Mouse (Mus musculus) olfactory bulb, adult 2 months (tissue): ENCODE data around the gene Hook2. TPM values are rescaled to one million over a fixed set of nuclear protein-coding genes. Genes with fewer than 3 reads are reported as not detected.

Experiments used
- H3K27ac ChIP-seq: fragments of 200-500 bp; 2 replicates; pipeline ENCODE4 v1.5.1; 2012; ENCODE audit warnings: low read depth, low read length; ENCODE audit not compliant: insufficient read depth
- H3K4me1 ChIP-seq: fragments of 200-500 bp; 2 replicates; pipeline ENCODE4 v1.6.1; 2012; ENCODE audit warnings: low read length; ENCODE audit not compliant: control insufficient read depth, insufficient read depth
- H3K4me3 ChIP-seq: fragments of 200-500 bp; 2 replicates; pipeline ENCODE4 v1.5.1; 2012; ENCODE audit warnings: mild to moderate bottlenecking, low read depth, low read length, moderate library complexity; ENCODE audit not compliant: insufficient read depth
- CTCF ChIP-seq: fragments of 200-500 bp; IDR thresholded peaks from 2 replicates; pipeline ENCODE4 v1.5.1; 2012; ENCODE audit warnings: low read depth, mild to moderate bottlenecking, low read length, moderate library complexity; ENCODE audit not compliant: insufficient read depth
- POLR2A ChIP-seq: fragments of 200-500 bp; IDR thresholded peaks from 2 replicates; pipeline ENCODE4 v1.6.1; 2012; ENCODE audit warnings: mild to moderate bottlenecking, low read depth, low read length, moderate library complexity; ENCODE audit not compliant: insufficient read depth
- WGBS: fragments of 180-500 bp; shearing (Covaris S2); methylation state at CpG from one replicate; pipeline ENCODE4 v1.1.7; 2018; 5-methylcytosine and 5-hydroxymethylcytosine counted together
- polyA plus RNA-seq: library from polyadenylated mRNA; stranded (reverse); fragments of >200 nt; gene quantifications from 2 replicates; pipeline ENCODE4 v1.2.4, GENCODE M21; 2012; ENCODE audit warnings: low replicate concordance; ENCODE audit not compliant: missing spikeins, insufficient read depth, insufficient read length

Gene Hook2
- polyA plus RNA-seq, 1 experiment = not detected

DNA sequence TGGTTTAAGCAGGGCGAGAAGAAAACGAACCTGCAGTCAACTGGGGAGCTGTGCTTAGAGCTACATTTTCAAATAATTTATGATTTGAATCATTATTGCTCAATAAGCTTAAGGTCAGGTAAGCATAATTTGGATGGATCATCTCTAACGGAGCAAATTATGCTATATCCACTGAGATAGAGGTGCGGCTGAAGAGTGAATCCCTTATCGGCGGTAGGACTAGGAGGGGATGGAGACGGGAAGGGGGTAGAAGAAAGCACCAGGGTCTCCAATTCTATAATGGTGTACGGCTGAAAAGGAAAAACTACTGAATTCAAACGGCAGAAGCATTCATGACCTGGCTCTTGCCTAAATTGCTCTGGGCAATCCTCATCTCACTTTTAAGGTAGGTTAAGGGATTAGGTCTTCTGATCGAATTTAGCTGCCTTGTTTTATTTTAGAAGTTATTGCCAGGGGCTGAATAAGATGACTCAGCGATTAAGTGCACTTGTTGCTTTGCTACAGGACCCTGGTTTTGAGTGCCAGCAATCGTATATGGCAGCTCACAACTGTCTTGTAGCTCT lies 44.8 kb downstream of the Hook2 start:
- Histone ChIP-seq H3K4me3 (no peak overlapping the region), H3K4me1 (peaks cover 6% of the 10 kb centered on the region), H3K27ac (no peak overlapping the region)
- 4% methylated on average over 12 of the region's 12 CpGs for WGBS
- TF ChIP-seq CTCF = no peak
- TF ChIP-seq POLR2A = no peak

DNA sequence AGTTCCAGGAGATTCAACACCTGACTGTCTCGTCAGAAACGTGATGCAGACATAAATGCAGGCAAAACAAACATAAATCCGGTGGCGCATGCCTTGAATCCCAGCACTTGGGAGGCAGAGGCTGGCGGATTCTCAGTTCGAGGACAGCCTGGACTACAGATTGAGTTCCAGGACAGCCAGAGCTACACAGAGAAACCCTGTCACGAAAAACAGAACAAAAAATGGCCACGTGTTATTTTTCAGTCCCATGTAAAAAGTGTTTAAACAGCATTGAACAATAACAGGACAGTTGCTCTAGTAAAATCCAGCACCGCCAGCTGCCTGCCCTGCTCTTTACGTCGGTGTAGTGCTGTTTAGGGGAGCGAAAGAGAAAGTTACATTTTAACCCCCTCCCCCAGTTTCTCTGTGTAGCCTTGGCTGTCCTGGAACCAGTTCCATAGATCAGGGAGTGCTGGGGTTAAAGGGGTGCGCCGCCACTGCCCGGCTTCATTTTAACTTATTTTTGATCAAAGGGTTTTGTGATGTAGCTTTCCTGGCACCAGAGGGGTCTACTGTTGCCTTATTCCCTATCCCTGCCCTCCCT lies 45.4 kb downstream of the Hook2 start:
- peak overlapping the region; percentile 70 for H3K4me3 ChIP-seq
- TF ChIP-seq POLR2A (no peak), CTCF (no peak)
- WGBS = under 1% methylated on average over 15 of the region's 15 CpGs
- H3K4me1 ChIP-seq = peaks cover 8% of the 10 kb centered on the region
- no peak overlapping the region for H3K27ac ChIP-seq

DNA sequence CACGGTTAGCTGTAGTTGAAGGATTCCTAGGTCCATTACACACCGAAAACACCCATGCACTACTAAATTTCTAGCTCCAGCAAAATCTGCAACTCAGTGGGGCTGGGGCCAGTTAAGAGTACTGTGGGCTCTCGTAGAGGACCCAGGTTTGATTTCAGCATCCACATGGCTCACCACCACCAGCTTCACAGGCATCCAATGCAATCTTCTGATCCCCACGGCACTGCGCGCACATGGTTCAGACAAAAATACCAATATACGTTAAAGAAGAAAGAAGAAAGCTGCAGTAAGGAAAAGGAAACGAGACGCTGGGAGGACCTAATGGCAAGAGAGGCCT lies 45.9 kb downstream of the Hook2 start:
- Histone ChIP-seq H3K4me1 (peaks cover 8% of the 10 kb centered on the region), H3K27ac (peak overlapping the region; percentile 81), H3K4me3 (peak overlapping the region; percentile 70)
- 0% methylated on average over 9 of the region's 9 CpGs for WGBS
- no peak for TF ChIP-seq CTCF
- no peak for TF ChIP-seq POLR2A

DNA sequence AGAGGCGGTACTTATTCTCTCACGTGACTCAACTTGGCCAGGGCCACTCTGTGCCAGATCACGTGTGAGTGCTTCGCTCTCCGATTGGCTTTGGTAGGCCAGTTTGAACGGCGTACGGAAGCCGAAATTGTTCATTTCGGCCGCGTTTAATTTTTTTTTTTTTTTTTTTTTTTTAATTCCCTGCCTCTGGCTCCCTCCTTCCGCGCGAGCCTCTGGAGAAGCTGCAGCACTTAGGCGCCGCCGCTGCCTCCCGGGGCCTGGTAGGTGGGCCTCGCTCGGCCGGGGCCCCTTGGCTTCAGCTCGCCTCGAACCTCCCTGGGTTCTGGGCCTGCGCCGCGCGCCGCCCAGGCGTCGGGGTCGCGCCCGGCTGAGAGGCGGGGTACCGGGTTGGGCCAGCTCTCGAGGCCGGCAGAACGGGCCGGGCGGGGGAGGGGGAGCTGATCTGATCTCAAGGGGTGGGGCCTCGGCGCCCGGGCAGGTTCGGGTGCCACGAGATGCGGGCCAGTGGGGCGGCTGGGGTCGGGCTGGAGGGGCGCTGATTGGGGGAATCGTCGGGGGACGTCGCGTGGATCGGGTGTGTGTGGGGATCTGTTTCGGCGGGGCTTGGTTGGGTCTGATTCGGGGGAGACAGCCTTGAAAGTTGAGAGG lies 46.4 kb downstream of the Hook2 start, which contains the start of gene Tnpo2:
Tnpo2 (plus strand) TSS at position 198 of the 648 bp plus-strand sequence.
- peak within 1 kb of the TSS; percentile 99 for H3K4me3 ChIP-seq
- under 1% methylated on average over 59 of the region's 59 CpGs for WGBS
- peaks cover 8% of the 10 kb centered on the region for H3K4me1 ChIP-seq
- TF ChIP-seq CTCF (no peak), POLR2A (peak; percentile 19; the same call in 1 of the 2 replicates)
- H3K27ac ChIP-seq = peak within 1 kb of the TSS; percentile 98

DNA sequence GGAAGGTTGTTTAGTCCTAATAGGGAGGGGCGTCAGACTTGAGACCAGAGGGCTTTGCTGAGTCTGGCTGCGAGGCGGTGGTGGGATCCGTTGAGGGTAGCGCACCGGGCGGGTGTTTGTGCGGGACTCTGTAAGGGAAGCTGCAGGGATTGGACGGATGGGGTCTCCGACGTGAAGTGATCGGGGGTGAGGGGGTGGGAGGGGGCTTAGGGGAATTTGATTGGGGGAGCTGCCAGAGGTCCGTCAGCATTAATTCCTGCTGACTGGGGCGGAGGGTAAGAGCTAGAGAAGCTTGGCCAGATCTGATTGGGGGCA lies 46.9 kb downstream of the Hook2 start:
- H3K27ac ChIP-seq = peak overlapping the region; percentile 31; the same call in 1 of the 2 replicates
- WGBS = 1% methylated on average over 14 of the region's 14 CpGs
- no peak for TF ChIP-seq CTCF
- no peak for TF ChIP-seq POLR2A

DNA sequence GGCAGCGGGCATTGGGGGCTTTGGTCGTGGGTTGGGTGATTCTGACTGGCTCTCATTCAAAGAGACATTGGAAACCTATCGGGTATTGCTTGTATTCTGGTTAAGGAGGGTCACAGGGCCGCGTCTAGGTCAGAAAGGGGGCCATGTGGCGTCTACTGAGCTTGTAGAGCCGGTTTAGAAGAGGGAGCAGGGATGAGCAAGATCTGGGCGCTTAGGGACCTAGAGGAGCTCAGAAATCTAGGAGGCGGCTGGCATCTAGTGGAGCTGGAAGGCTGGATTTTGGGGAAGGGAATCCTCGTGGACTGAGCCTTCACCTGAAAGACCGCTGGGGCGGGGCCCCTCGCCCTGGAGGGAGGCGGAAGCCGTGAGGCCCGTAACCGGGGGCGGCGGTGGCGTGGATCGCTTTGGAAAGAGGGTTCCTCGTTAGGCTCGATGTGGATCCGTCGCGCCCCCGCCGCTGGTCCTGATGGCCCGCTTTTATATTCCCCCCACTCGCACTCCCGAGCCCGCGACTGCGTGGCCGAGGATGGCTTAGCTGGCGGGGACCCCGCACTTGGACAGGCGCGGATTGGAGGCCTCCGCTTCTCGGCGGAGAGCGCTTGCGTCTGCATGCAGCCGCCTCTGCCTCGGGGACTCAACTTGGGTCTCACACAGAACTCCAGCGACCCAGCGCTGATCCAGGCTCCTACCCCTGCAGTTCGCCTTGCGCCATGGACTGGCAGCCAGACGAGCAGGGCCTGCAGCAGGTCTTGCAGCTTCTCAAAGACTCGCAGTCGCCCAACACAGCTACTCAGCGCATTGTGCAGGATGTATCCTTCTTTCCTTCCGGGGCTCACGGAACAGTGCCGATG lies 47.5 kb downstream of the Hook2 start:
- peaks cover 8% of the 10 kb centered on the region for H3K4me1 ChIP-seq
- under 1% methylated on average over 55 of the region's 57 CpGs for WGBS
- peak overlapping the region; percentile 99 for H3K4me3 ChIP-seq
- TF ChIP-seq CTCF (no peak), POLR2A (0 out of 2 replicates have a peak, but pooled peaks have one; percentile 23)
- H3K27ac ChIP-seq = 0 out of 2 replicates have a peak overlapping the region, but pooled peaks have one; percentile 13

More for the DNA sequence above, 46.9 kb downstream of the Hook2 start:
- Histone ChIP-seq H3K4me3 (peak overlapping the region; percentile 99), H3K4me1 (peaks cover 8% of the 10 kb centered on the region)

DNA sequence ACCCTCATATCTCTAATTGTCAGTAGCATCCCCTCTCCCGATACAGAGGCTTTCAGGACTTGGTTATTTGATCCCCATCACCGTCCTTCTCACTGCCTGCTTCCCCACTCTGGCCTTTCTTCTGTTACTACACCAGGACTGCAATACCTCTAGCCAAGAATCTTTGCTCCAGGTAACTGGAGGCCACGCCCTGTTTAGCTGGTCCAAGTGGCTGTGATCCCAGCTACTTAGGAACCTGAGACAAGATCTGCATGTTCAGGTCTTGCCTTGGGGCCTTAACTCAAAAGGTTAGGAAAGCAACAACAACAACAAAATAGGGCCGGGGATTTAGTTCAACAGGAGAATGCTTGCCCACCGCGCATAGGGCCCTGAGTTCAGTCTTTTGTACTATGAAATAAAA lies 53.2 kb downstream of the Hook2 start:
- TF ChIP-seq CTCF (no peak), POLR2A (no peak)
- Histone ChIP-seq H3K27ac (no peak overlapping the region), H3K4me1 (0 out of 2 replicates have a peak, but pooled peaks cover 2% of the 10 kb centered on the region), H3K4me3 (no peak overlapping the region)
- 92% methylated on average over 6 of the region's 6 CpGs for WGBS

Other genes starting within 250 kb of the Hook2 start
- not detected in 2 replicates for gene Nfix, start 190.3 kb upstream of the Hook2 start, polyA plus RNA-seq
- gene Dand5, start 167.8 kb upstream of the Hook2 start, polyA plus RNA-seq = not detected in 2 replicates
- gene Gadd45gip1, start 159.1 kb upstream of the Hook2 start, polyA plus RNA-seq = not detected in 2 replicates
- gene Rad23a, start 149.9 kb upstream of the Hook2 start, polyA plus RNA-seq = not detected in 2 replicates
- 225 TPM in 1 of 2 replicates, not detected in the other for gene Calr, start 143.7 kb upstream of the Hook2 start, polyA plus RNA-seq
- not detected in 2 replicates for gene Farsa, start 133.6 kb upstream of the Hook2 start, polyA plus RNA-seq
- gene Syce2, start 118.5 kb upstream of the Hook2 start, polyA plus RNA-seq = not detected in 2 replicates
- not detected in 2 replicates for gene Gcdh, start 96.7 kb upstream of the Hook2 start, polyA plus RNA-seq
- gene Klf1, start 88.7 kb upstream of the Hook2 start, polyA plus RNA-seq = not detected in 2 replicates
- not detected in 2 replicates for gene Dnase2a, start 82.0 kb upstream of the Hook2 start, polyA plus RNA-seq
- gene Mast1, start 53.2 kb upstream of the Hook2 start, polyA plus RNA-seq = not detected in 2 replicates
- not detected in 2 replicates for gene Rtbdn, start 43.6 kb upstream of the Hook2 start, polyA plus RNA-seq
- not detected in 2 replicates for gene Gm49661, start 21.2 kb upstream of the Hook2 start, polyA plus RNA-seq
- gene Prdx2, start 21.0 kb upstream of the Hook2 start, polyA plus RNA-seq = not detected in 2 replicates
- gene Rnaseh2a, start 20.8 kb upstream of the Hook2 start, polyA plus RNA-seq = not detected in 2 replicates
- gene Junb, start 11.9 kb upstream of the Hook2 start, polyA plus RNA-seq = not detected in 2 replicates
- not detected in 2 replicates for gene Best2, start 23.9 kb downstream of the Hook2 start, polyA plus RNA-seq
- gene Asna1, start 34.7 kb downstream of the Hook2 start, polyA plus RNA-seq = not detected in 2 replicates
- gene Trir, start 36.2 kb downstream of the Hook2 start, polyA plus RNA-seq = not detected in 2 replicates
- gene Tnpo2, start 46.3 kb downstream of the Hook2 start, polyA plus RNA-seq = not detected in 2 replicates
- not detected in 2 replicates for gene Fbxw9, start 69.5 kb downstream of the Hook2 start, polyA plus RNA-seq
- not detected in 2 replicates for gene Gm5741, start 77.4 kb downstream of the Hook2 start, polyA plus RNA-seq
- gene Dhps, start 81.2 kb downstream of the Hook2 start, polyA plus RNA-seq = not detected in 2 replicates
- gene Wdr83os, start 90.1 kb downstream of the Hook2 start, polyA plus RNA-seq = not detected in 2 replicates
- not detected in 2 replicates for gene Wdr83, start 90.7 kb downstream of the Hook2 start, polyA plus RNA-seq
- gene Man2b1, start 92.7 kb downstream of the Hook2 start, polyA plus RNA-seq = 98.2 TPM in 1 of 2 replicates, not detected in the other
- gene Zfp791, start 132.5 kb downstream of the Hook2 start, polyA plus RNA-seq = not detected in 2 replicates
- gene Cks1brt, start 161.3 kb downstream of the Hook2 start, polyA plus RNA-seq = not detected in 2 replicates
- not detected in 2 replicates for gene Olfr371, start 235.4 kb downstream of the Hook2 start, polyA plus RNA-seq